Mouse (Mus musculus) granulocyte monocyte progenitor cell, adult 5-6 weeks (primary cell): ENCODE results near the gene Olfr771. TPM values are rescaled to one million over a fixed set of nuclear protein-coding genes. Genes with fewer than 3 reads are reported as not detected.
"Not testable (repeated sequence)": the region's sequence is repeated elsewhere in the genome, so short reads cannot be mapped to it uniquely, and the experiment has no call there.

Experiments used
- ATAC-seq: replicated peaks from 2 replicates; pipeline ENCODE4 v1.8.0; 2016; ENCODE audit warnings: mild to moderate bottlenecking, moderate TSS enrichment, inconsistent platforms; ENCODE audit not compliant: poor library complexity, severe bottlenecking
- total RNA-seq, 2 experiments: library from RNA; stranded (forward) in 1 of 2; stranded (reverse) in 1 of 2; fragments of 200-712, 200-1000 nt in 1 of 2; fragments of >200 nt in 1 of 2; fragmentation: Nextera tagmentation in 1 of 2; gene quantifications; 2 replicates each; pipeline ENCODE4 v1.2.3; 2014 to 2017

The Olfr771 gene
- total RNA-seq (2014; fragmentation: Nextera tagmentation): not detected in 2 replicates
- total RNA-seq (2017): not detected in 2 replicates

DNA sequence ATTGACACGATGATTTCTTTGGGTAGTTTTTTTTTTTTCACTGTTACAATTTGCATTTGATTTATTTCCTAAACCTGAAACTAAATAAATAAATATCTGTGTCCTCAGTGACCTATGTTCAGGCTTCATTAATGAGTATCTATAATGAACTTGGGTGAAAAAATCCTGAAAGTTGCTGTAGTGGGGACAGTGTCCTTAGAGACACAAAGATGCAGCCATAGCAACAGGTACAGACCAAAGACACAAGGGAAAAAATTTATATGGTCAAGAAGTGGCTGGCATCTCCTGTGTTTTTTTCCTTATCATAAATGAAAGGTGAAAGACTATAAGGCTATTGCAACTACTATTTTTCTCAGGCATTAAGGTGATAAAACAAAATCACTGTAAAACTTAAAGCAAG is at the start of gene Olfr771:
Gene Olfr771, minus strand, starts transcription at position 101 of the 400 bp plus-strand sequence.
- no peak for ATAC-seq

DNA sequence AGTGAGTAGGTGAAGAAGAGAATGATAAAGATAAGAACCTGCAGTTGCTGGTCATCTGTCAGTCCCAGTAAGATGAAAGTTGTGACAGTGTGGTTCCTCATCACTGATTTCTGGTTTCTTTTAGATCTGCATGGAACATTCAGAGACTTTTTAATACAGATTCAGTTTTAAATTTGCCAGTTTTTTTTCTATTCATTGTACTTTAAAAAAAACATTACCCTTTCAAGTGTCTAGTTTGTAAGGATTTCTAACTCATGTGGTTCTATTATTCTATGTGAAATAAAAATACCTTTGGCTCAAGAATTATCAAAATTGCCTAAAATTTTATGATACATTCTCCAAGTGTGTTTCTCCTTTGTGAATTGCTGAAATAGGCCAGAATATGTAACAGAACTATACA is 22.8 kb upstream of the Olfr771 start, which contains the start of gene Olfr773:
Gene Olfr773, minus strand, starts transcription at position 101 of the 400 bp plus-strand sequence.
- not testable (repeated sequence) for ATAC-seq

DNA sequence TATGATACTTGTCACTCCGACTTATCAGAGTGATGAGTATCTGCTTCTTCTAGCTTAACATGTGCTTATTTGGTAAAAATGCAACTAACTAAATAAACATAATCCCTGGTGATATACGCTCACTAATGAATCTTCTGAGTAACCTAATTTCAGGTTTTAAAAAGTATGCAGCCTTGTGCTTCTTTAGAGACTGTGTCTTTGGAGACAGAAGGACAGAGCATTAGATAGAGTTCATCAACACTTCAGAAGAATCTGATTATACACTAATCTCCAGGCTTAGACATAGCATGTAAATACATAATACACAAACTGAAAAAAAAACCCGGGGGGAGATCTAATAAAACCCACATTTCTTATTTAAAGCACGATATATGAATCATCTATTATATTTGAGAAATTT is 13.3 kb upstream of the Olfr771 start, which contains the start of gene Olfr772:
Gene Olfr772, minus strand, starts transcription at position 101 of the 400 bp plus-strand sequence.
- ATAC-seq: not testable (repeated sequence)

DNA sequence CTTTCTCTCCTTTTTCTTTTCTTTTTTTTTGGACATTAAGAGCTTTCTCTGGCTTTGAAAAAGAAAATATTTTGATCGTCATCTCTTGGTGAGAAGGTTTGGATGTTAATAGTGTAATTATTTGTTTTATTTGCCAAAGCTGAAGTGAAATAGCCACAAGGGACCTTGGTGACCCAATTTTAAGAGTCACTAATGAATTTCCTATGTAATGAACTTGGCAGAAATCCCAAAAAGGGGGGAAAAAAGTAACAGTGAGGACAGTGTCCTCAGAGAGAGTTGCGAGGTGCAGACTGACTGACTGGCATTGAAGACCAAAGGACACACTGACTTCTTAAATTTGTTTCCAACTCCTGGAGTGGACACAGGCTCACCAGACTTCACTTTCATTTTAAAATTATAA is 25.7 kb downstream of the Olfr771 start, which contains the start of gene Olfr770:
Gene Olfr770, minus strand, starts transcription at position 101 of the 400 bp plus-strand sequence.
- ATAC-seq: no peak

DNA sequence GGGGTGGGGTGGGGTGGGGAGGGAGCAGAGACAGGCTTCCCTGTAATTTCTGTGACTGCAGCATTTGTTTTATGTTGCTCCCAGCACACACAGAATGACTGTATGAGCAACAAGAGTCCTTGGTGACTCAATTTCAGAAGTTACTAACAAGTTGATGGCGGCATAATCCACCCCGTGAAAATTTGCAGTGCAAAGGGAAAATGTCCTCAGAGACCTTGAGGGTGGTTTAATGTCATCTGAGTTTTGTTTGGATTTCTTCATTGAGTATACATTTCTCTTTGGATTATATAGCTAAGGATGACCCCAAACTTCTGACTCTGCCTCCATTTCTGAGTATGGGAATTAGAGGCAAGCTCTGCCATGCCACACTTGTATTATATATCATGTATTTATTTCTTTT is 46.8 kb downstream of the Olfr771 start, which contains the start of gene Olfr769:
Gene Olfr769, minus strand, starts transcription at position 101 of the 400 bp plus-strand sequence.
- no peak for ATAC-seq

DNA sequence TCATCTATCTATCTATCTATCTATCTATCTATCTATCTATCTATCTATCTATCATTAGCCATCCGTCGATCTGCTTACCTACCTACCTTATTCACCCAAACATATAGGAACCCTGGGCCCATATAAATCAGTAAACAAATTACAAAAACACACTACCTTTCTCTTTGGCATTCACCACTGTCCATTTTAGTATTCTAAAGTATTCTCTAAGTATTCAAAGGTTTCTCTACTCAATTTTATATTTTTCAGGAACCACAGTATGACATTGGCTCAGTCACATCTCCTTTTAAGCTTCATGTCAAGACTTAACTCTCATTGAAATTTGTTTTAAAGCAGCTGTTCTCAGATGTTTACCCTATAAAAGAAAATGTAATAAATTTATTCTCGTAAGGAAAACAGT is 49.4 kb downstream of the Olfr771 start:
- ATAC-seq: no peak

Other genes starting within 250 kb of the Olfr771 start
- gene Rdh5, start 241.9 kb downstream of the Olfr771 start, total RNA-seq (2014; fragmentation: Nextera tagmentation): 2.0 and 9.5 TPM in 2 replicates
- 2.4 TPM in 1 of 2 replicates, not detected in the other for gene Rdh5, start 241.9 kb downstream of the Olfr771 start, total RNA-seq (2017)
- 124 and 140 TPM in 2 replicates for gene Bloc1s1, start 240.7 kb downstream of the Olfr771 start, total RNA-seq (2014; fragmentation: Nextera tagmentation)
- 71.3 and 86.4 TPM in 2 replicates for gene Bloc1s1, start 240.7 kb downstream of the Olfr771 start, total RNA-seq (2017)
- not detected in 2 replicates for gene Itga7, start 230.9 kb downstream of the Olfr771 start, total RNA-seq (2014; fragmentation: Nextera tagmentation)
- not detected in 2 replicates for gene Itga7, start 230.9 kb downstream of the Olfr771 start, total RNA-seq (2017)
- gene Mettl7b, start 203.8 kb downstream of the Olfr771 start, total RNA-seq (2014; fragmentation: Nextera tagmentation): not detected in 2 replicates
- gene Mettl7b, start 203.8 kb downstream of the Olfr771 start, total RNA-seq (2017): not detected in 2 replicates
- gene Olfr9, start 175.3 kb downstream of the Olfr771 start, total RNA-seq (2014; fragmentation: Nextera tagmentation): not detected in 2 replicates
- gene Olfr9, start 175.3 kb downstream of the Olfr771 start, total RNA-seq (2017): not detected in 2 replicates
- gene Olfr763, start 154.0 kb downstream of the Olfr771 start, total RNA-seq (2014; fragmentation: Nextera tagmentation): not detected in 2 replicates
- gene Olfr763, start 154.0 kb downstream of the Olfr771 start, total RNA-seq (2017): not detected in 2 replicates
- gene Olfr764-ps1, start 124.9 kb downstream of the Olfr771 start, total RNA-seq (2014; fragmentation: Nextera tagmentation): not detected in 2 replicates
- gene Olfr764-ps1, start 124.9 kb downstream of the Olfr771 start, total RNA-seq (2017): not detected in 2 replicates
- not detected in 2 replicates for gene Olfr765, start 114.8 kb downstream of the Olfr771 start, total RNA-seq (2014; fragmentation: Nextera tagmentation)
- not detected in 2 replicates for gene Olfr765, start 114.8 kb downstream of the Olfr771 start, total RNA-seq (2017)
- gene Olfr766-ps1, start 95.8 kb downstream of the Olfr771 start, total RNA-seq (2014; fragmentation: Nextera tagmentation): not detected in 2 replicates
- not detected in 2 replicates for gene Olfr766-ps1, start 95.8 kb downstream of the Olfr771 start, total RNA-seq (2017)
- not detected in 2 replicates for gene Olfr767, start 81.8 kb downstream of the Olfr771 start, total RNA-seq (2014; fragmentation: Nextera tagmentation)
- gene Olfr767, start 81.8 kb downstream of the Olfr771 start, total RNA-seq (2017): not detected in 2 replicates
- not detected in 2 replicates for gene Olfr768, start 65.4 kb downstream of the Olfr771 start, total RNA-seq (2014; fragmentation: Nextera tagmentation)
- not detected in 2 replicates for gene Olfr768, start 65.4 kb downstream of the Olfr771 start, total RNA-seq (2017)
- not detected in 2 replicates for gene Olfr769, start 46.9 kb downstream of the Olfr771 start, total RNA-seq (2014; fragmentation: Nextera tagmentation)
- gene Olfr769, start 46.9 kb downstream of the Olfr771 start, total RNA-seq (2017): not detected in 2 replicates
- not detected in 2 replicates for gene Olfr770, start 25.8 kb downstream of the Olfr771 start, total RNA-seq (2014; fragmentation: Nextera tagmentation)
- not detected in 2 replicates for gene Olfr770, start 25.8 kb downstream of the Olfr771 start, total RNA-seq (2017)
- gene Olfr772, start 13.2 kb upstream of the Olfr771 start, total RNA-seq (2014; fragmentation: Nextera tagmentation): not detected in 2 replicates
- gene Olfr772, start 13.2 kb upstream of the Olfr771 start, total RNA-seq (2017): not detected in 2 replicates
- not detected in 2 replicates for gene Olfr773, start 22.7 kb upstream of the Olfr771 start, total RNA-seq (2014; fragmentation: Nextera tagmentation)
- gene Olfr773, start 22.7 kb upstream of the Olfr771 start, total RNA-seq (2017): not detected in 2 replicates
- not detected in 2 replicates for gene Olfr774, start 71.5 kb upstream of the Olfr771 start, total RNA-seq (2014; fragmentation: Nextera tagmentation)
- not detected in 2 replicates for gene Olfr774, start 71.5 kb upstream of the Olfr771 start, total RNA-seq (2017)
- gene Olfr775, start 83.7 kb upstream of the Olfr771 start, total RNA-seq (2014; fragmentation: Nextera tagmentation): not detected in 2 replicates
- gene Olfr775, start 83.7 kb upstream of the Olfr771 start, total RNA-seq (2017): not detected in 2 replicates
- gene Olfr776, start 94.4 kb upstream of the Olfr771 start, total RNA-seq (2014; fragmentation: Nextera tagmentation): not detected in 2 replicates
- gene Olfr776, start 94.4 kb upstream of the Olfr771 start, total RNA-seq (2017): not detected in 2 replicates
- gene Olfr777, start 106.7 kb upstream of the Olfr771 start, total RNA-seq (2014; fragmentation: Nextera tagmentation): not detected in 2 replicates
- not detected in 2 replicates for gene Olfr777, start 106.7 kb upstream of the Olfr771 start, total RNA-seq (2017)
- gene Olfr780, start 153.4 kb upstream of the Olfr771 start, total RNA-seq (2014; fragmentation: Nextera tagmentation): not detected in 2 replicates
- gene Olfr780, start 153.4 kb upstream of the Olfr771 start, total RNA-seq (2017): not detected in 2 replicates
- not detected in 2 replicates for gene Olfr781, start 164.1 kb upstream of the Olfr771 start, total RNA-seq (2014; fragmentation: Nextera tagmentation)
- not detected in 2 replicates for gene Olfr781, start 164.1 kb upstream of the Olfr771 start, total RNA-seq (2017)
- gene Olfr782, start 184.1 kb upstream of the Olfr771 start, total RNA-seq (2014; fragmentation: Nextera tagmentation): not detected in 2 replicates
- gene Olfr782, start 184.1 kb upstream of the Olfr771 start, total RNA-seq (2017): not detected in 2 replicates
- gene Olfr784, start 219.3 kb upstream of the Olfr771 start, total RNA-seq (2014; fragmentation: Nextera tagmentation): 0.23 and 0.37 TPM in 2 replicates
- not detected in 2 replicates for gene Olfr784, start 219.3 kb upstream of the Olfr771 start, total RNA-seq (2017)
- not detected in 2 replicates for gene Olfr785, start 240.7 kb upstream of the Olfr771 start, total RNA-seq (2014; fragmentation: Nextera tagmentation)
- not detected in 2 replicates for gene Olfr785, start 240.7 kb upstream of the Olfr771 start, total RNA-seq (2017)